Mouse (Mus musculus): Measurements from ENCODE around the gene Abcc4.

DNA sequence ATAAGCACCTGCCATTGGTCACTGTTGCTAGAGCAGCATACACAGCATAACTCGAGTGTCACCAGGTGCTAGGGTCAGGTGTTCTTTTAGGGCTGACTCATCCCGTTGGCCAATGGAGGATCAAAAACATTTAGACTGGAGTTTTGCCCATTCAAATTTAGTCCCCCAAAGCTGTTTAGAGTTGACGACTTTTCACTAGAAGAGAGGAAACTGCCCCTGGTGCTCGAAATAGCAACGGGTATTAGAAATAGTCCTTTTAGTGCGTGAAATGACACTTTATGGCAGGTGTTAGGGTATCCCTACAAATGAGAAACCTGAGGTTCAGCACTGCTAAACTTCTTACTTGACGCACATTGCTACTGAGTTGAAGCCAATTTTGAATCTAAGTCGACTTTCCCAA, 265.9 kb downstream of the Abcc4 start:
- TF ChIP-seq CTCF (IDR thresholded peaks at IDR 0.05; ENCODE audit: low read depth, low read length), result no peak
- no peak for TF ChIP-seq POLR2A (IDR thresholded peaks at IDR 0.05; ENCODE audit: extremely low read depth, insufficient read depth, low read length)

Data from liver, adult 2 months (tissue).